Mouse (Mus musculus) forebrain, embryonic 11.5 days (tissue): Measurements from ENCODE around the gene Slc3a2. TPM values are rescaled to one million over a fixed set of nuclear protein-coding genes. Genes with fewer than 3 reads are reported as not detected.
A peak's percentile ranks its signal among the peaks of the same experiment; 100 is the strongest.

Experiments
- ATAC-seq: fragments of 200-750 bp; cut with Nextera tagmentation; replicated peaks from 2 replicates; pipeline ENCODE4 v1.8.0; 2017; ENCODE audit warnings: moderate TSS enrichment; ENCODE audit not compliant: low FRiP score
- DNase-seq: peaks from one replicate; pipeline ENCODE4 v3.0.0-alpha.2; 2017; ENCODE audit warnings: low spot score
- H3K27ac ChIP-seq: fragments of 300-500 bp; sonication (generic); 2 replicates; pipeline ENCODE4 v1.5.1; 2014; ENCODE audit warnings: low read depth, low read length
- H3K27me3 ChIP-seq: fragments of 300-500 bp; sonication (generic); 2 replicates; pipeline ENCODE4 v1.6.1; 2014; ENCODE audit warnings: mild to moderate bottlenecking, low read length, mixed read lengths; ENCODE audit not compliant: control insufficient read depth, insufficient read depth
- H3K36me3 ChIP-seq: fragments of 300-500 bp; sonication (generic); 2 replicates; pipeline ENCODE4 v1.6.1; 2014; ENCODE audit warnings: mild to moderate bottlenecking, low read length, moderate library complexity, mixed read lengths; ENCODE audit not compliant: control insufficient read depth, insufficient read depth
- H3K4me1 ChIP-seq: fragments of 300-500 bp; sonication (generic); replicated peaks from 2 replicates; pipeline ENCODE4 v1.6.1; 2014; ENCODE audit warnings: low read length, mixed read lengths; ENCODE audit not compliant: control insufficient read depth, insufficient read depth
- H3K4me2 ChIP-seq: fragments of 300-500 bp; sonication (generic); 2 replicates; pipeline ENCODE4 v1.6.1; 2014; ENCODE audit warnings: low read depth, mild to moderate bottlenecking, low read length, moderate library complexity, mixed read lengths; ENCODE audit not compliant: severe bottlenecking
- H3K4me3 ChIP-seq: fragments of 300-500 bp; sonication (generic); 2 replicates; pipeline ENCODE4 v1.5.1; 2014; ENCODE audit warnings: low read depth, low read length
- H3K9ac ChIP-seq: fragments of 300-500 bp; sonication (generic); 2 replicates; pipeline ENCODE4 v1.6.1; 2014; ENCODE audit warnings: low read length
- H3K9me3 ChIP-seq: fragments of 300-500 bp; sonication (generic); 2 replicates; pipeline ENCODE4 v1.6.1; 2016; ENCODE audit warnings: low read length, mixed read lengths; ENCODE audit not compliant: control insufficient read depth
- WGBS: fragments of 180-500 bp; shearing (Covaris S2); extraction: QIAGEN DNeasy Blood & Tissue Kit; methylation state at CpG from one replicate; pipeline ENCODE4 v1.1.7; 2014; 5-methylcytosine and 5-hydroxymethylcytosine counted together
- polyA plus RNA-seq: library from polyadenylated mRNA; unstranded; fragments of >200 nt; fragmentation: Nextera tagmentation; extraction: Ambion mirVana; gene quantifications from 2 replicates; pipeline ENCODE4 v1.2.1, GENCODE M21; 2014

Gene Slc3a2
- polyA plus RNA-seq, 1 experiment from 2014 or later, result 132 TPM

GRCm38 (mm10) chr19:8755652-8756051 is 32.5 kb upstream of the Slc3a2 start:
- H3K4me3 ChIP-seq, result no peak overlapping the region
- 80% methylated on average over 3 of the region's 3 CpGs for WGBS
- H3K9ac ChIP-seq, result no peak overlapping the region
- no peak overlapping the region for H3K27ac ChIP-seq
- ATAC-seq (no peak), DNase-seq (no peak)
- peaks cover 3% of the 10 kb centered on the region; the same call in 1 of the 2 replicates for H3K36me3 ChIP-seq
- no peaks in the 10 kb centered on the region for H3K9me3 ChIP-seq
- H3K4me1 ChIP-seq, result peaks cover 3% of the 10 kb centered on the region; the same call in 1 of the 2 replicates
- H3K4me2 ChIP-seq, result no peak overlapping the region
- no peaks in the 10 kb centered on the region for H3K27me3 ChIP-seq

- H3K9me3 ChIP-seq, result no peaks in the 10 kb centered on the region
- peaks cover 3% of the 10 kb centered on the region; the same call in 1 of the 2 replicates for H3K4me1 ChIP-seq
- ATAC-seq, result no peak
- no peak overlapping the region for H3K4me2 ChIP-seq
- 79% methylated on average over 2 of the region's 2 CpGs for WGBS
- H3K27me3 ChIP-seq, result no peaks in the 10 kb centered on the region
- no peak overlapping the region for H3K9ac ChIP-seq
- no peak overlapping the region for H3K4me3 ChIP-seq
- no peak for DNase-seq
- peaks cover 7% of the 10 kb centered on the region; the same call in 1 of the 2 replicates for H3K36me3 ChIP-seq
- no peak overlapping the region for H3K27ac ChIP-seq
Observed at GRCm38 (mm10) chr19:8747368-8747767, 24.2 kb upstream of the Slc3a2 start.

- H3K4me3 ChIP-seq, result no peak overlapping the region
- H3K36me3 ChIP-seq, result peaks cover 7% of the 10 kb centered on the region; the same call in 1 of the 2 replicates
- no peak overlapping the region for H3K4me2 ChIP-seq
- H3K27ac ChIP-seq, result no peak overlapping the region
- H3K9ac ChIP-seq, result no peak overlapping the region
- ATAC-seq (no peak), DNase-seq (no peak)
- WGBS, result 92% methylated on average over 1 of the region's 1 CpGs
- H3K9me3 ChIP-seq, result no peaks in the 10 kb centered on the region
- peaks cover 12% of the 10 kb centered on the region for H3K4me1 ChIP-seq
- no peaks in the 10 kb centered on the region for H3K27me3 ChIP-seq
Observed at GRCm38 (mm10) chr19:8745382-8745781, 22.2 kb upstream of the Slc3a2 start.

DNA sequence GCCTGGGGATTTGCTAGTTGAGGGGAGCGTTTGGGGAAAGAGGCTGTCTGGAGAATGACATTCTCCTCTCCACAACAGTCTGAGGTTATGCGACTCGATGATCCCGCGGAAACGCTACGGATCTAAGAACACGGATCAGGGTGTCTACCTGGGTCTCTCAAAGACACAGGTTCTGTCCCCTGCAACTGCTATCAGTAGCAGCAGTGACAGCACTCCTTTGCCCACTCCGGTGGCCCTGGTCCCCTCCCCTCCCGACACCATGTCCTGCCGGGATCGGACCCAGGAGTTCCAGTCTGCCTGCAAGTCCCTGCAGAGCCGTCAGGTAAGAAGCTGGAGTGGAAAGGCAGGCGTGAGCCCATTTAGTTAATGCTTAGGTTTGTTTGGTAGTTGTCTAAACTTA is 19.0 kb upstream of the Slc3a2 start:
- no peak overlapping the region for H3K27ac ChIP-seq
- ATAC-seq, result no peak
- WGBS, result 25% methylated on average over 14 of the region's 14 CpGs

DNA sequence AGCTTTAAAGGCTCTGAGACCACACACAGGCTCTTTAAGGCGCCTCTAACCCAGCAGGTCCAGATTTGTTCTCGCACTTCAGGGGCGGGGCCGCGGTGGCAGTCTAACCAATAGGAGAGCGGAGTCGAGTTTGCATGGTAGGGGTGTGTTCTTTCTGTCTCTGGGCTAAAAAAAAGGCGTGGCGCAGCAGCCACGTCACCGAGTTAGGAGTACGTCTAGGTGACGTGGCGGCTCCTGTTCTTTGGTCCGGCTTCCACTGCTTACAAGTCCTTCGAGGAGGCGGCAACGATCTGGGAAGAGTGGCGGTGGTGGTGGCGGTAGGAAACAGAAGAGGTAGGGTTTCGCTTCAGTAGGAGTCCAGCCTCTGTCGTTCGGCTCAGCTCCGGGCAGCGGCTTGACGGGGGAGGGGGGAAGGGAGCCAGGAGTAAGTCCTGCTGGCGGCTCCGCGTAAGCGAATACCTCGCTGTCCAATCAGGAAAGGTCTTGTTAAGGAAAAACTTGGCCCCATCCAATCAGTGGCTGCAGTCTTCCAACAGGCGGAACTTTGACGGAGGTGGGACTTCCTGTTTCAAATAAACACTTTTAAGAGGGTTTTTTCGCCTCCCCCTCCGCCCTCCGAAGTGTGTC is 18.2 kb upstream of the Slc3a2 start, which contains the start of gene Stx5a:
Gene Stx5a, plus strand, starts transcription at position 171 of the 627 bp plus-strand sequence.
- H3K9ac ChIP-seq, result peak within 1 kb of the TSS; percentile 62
- DNase-seq, result peak; percentile 96
- H3K4me3 ChIP-seq, result peak within 1 kb of the TSS; percentile 67
- no peaks in the 10 kb centered on the region for H3K9me3 ChIP-seq
- H3K36me3 ChIP-seq, result peaks cover 8% of the 10 kb centered on the region
- peak; percentile 98 for ATAC-seq
- H3K4me2 ChIP-seq, result peak within 1 kb of the TSS; percentile 79
- no peaks in the 10 kb centered on the region for H3K27me3 ChIP-seq
- WGBS, result under 1% methylated on average over 36 of the region's 36 CpGs
- H3K27ac ChIP-seq, result peak within 1 kb of the TSS; percentile 87
- peaks cover 12% of the 10 kb centered on the region for H3K4me1 ChIP-seq

More for the DNA sequence above, 19.0 kb upstream of the Slc3a2 start:
- peaks cover 8% of the 10 kb centered on the region for H3K36me3 ChIP-seq
- peaks cover 12% of the 10 kb centered on the region for H3K4me1 ChIP-seq
- H3K4me3 ChIP-seq, result peak overlapping the region; percentile 67
- H3K9ac ChIP-seq, result peak overlapping the region; percentile 62
- H3K27me3 ChIP-seq, result no peaks in the 10 kb centered on the region
- H3K9me3 ChIP-seq, result no peaks in the 10 kb centered on the region
- peak; percentile 55 for DNase-seq
- peak overlapping the region; percentile 79 for H3K4me2 ChIP-seq

GRCm38 (mm10) chr19:8740603-8741002 is 17.4 kb upstream of the Slc3a2 start, which contains the start of gene 1700092M07Rik:
Gene 1700092M07Rik, plus strand, starts transcription at chr19:8740718.
- peaks cover 8% of the 10 kb centered on the region for H3K36me3 ChIP-seq

DNA sequence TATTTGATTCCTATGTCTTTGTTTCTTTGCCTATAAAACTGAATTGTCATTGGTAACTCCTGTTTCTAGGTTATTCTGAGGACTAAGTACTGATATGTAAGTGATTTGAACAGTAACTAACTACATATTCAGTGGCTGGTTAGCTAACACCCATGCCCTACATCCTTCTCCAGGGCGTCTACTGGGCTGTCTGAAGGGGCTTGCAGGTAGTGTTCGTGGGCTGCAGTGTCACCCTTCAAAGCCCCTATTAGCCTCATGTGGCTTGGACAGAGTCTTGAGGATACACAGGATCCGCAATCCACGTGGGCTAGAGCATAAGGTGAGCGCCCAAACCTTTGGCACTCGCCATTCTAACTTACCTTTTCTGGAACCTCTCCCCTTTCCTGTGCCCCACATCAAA is 16.5 kb upstream of the Slc3a2 start:
- peaks cover 8% of the 10 kb centered on the region for H3K36me3 ChIP-seq
- no peak overlapping the region for H3K4me3 ChIP-seq

More at GRCm38 (mm10) chr19:8740603-8741002, 17.4 kb upstream of the Slc3a2 start, which contains the start of gene 1700092M07Rik:
- Histone ChIP-seq H3K4me1 (peaks cover 12% of the 10 kb centered on the region), H3K9me3 (no peaks in the 10 kb centered on the region), H3K27ac (peak within 1 kb of the TSS; percentile 87), H3K9ac (peak within 1 kb of the TSS; percentile 62), H3K4me2 (peak within 1 kb of the TSS; percentile 79; the same call in 1 of the 2 replicates), H3K27me3 (no peaks in the 10 kb centered on the region), H3K4me3 (peak within 1 kb of the TSS; percentile 67)
- ATAC-seq (no peak), DNase-seq (peak; percentile 53)
- 70% methylated on average over 14 of the region's 14 CpGs for WGBS

DNA sequence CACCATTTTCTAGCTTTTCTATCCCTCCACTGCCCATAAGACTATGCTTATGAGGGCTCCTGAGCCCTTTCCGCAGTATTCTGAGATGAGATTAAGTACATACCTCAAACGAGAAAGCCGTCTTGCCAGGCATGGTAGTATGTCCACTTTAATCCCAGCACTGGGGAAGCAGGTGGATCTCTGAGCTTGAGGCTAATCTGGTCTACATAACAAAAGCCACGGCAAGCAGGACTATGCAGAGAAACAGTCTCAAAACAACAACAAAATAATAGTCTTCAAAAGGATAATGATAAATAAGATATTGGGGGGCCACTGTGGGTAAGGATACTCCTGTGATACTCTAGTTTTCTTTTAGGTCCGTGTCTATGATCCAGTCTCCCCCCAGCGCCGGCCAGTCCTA is 15.7 kb upstream of the Slc3a2 start:
- peaks cover 15% of the 10 kb centered on the region for H3K4me1 ChIP-seq

More for the DNA sequence above, 16.5 kb upstream of the Slc3a2 start:
- DNase-seq (no peak), ATAC-seq (no peak)
- no peak overlapping the region for H3K9ac ChIP-seq
- peaks cover 15% of the 10 kb centered on the region for H3K4me1 ChIP-seq
- no peak overlapping the region for H3K4me2 ChIP-seq
- no peaks in the 10 kb centered on the region for H3K27me3 ChIP-seq
- WGBS, result 90% methylated on average over 6 of the region's 6 CpGs
- no peaks in the 10 kb centered on the region for H3K9me3 ChIP-seq
- no peak overlapping the region for H3K27ac ChIP-seq

GRCm38 (mm10) chr19:8736160-8736467 is 12.9 kb upstream of the Slc3a2 start:
- ATAC-seq (no peak), DNase-seq (no peak)
- H3K27me3 ChIP-seq, result no peaks in the 10 kb centered on the region
- H3K36me3 ChIP-seq, result peaks cover 5% of the 10 kb centered on the region
- peaks cover 10% of the 10 kb centered on the region for H3K4me1 ChIP-seq
- peak overlapping the region; percentile 75 for H3K9ac ChIP-seq
- H3K4me2 ChIP-seq, result peak overlapping the region; percentile 81
- H3K4me3 ChIP-seq, result peak overlapping the region; percentile 88
- no peak overlapping the region for H3K27ac ChIP-seq
- 3% methylated on average over 11 of the region's 11 CpGs for WGBS
- H3K9me3 ChIP-seq, result no peaks in the 10 kb centered on the region

More for the DNA sequence above, 15.7 kb upstream of the Slc3a2 start:
- Histone ChIP-seq H3K9me3 (no peaks in the 10 kb centered on the region), H3K36me3 (peaks cover 8% of the 10 kb centered on the region), H3K4me2 (no peak overlapping the region), H3K4me3 (no peak overlapping the region), H3K27me3 (no peaks in the 10 kb centered on the region), H3K9ac (no peak overlapping the region), H3K27ac (no peak overlapping the region)
- DNase-seq (no peak), ATAC-seq (no peak)
- 92% methylated on average over 7 of the region's 7 CpGs for WGBS
